Comparison of ENCODE assay signal across 20 mouse cellular contexts in genomic region chr1:189968027-189968426, GRCm38 (mm10). TPM values are rescaled to one million over a fixed set of nuclear protein-coding genes. Genes with fewer than 3 reads are reported as not detected.
DNase-seq lines count a peak whose midpoint lies in the region; ATAC-seq and TF ChIP-seq lines count a peak whose summit lies in the region.
"Had no signal": no experiment of that assay in that cellular context is flagged by ENCODE, and none has a peak within 500 bp of the region (broad histone marks: within the 10 kb centered on the region; RNA-seq: fewer than 3 reads in every experiment).

No protein-coding gene starts in this region.

- DNase-seq in adrenal gland, adult 2 months: peak; percentile 9
- DNase-seq in adrenal gland, adult (ENCODE audit: inconsistent age in 2 of 2, low spot score in 1 of 2): no peak
- DNase-seq in frontal cortex, postnatal 14 days (ENCODE audit: low spot score in 2 of 2): no peak
- DNase-seq in liver, postnatal 0 days: no peak
- DNase-seq in liver, embryonic 11.5 days (ENCODE audit: low spot score): no peak
- DNase-seq in cerebellum, adult 11 months: no peak
- no peak for DNase-seq in urinary bladder, postnatal 25 days (ENCODE audit: low spot score)
- DNase-seq: cerebellum, adult 18-20 months; cerebellum, adult 9-11 months; cerebellum, postnatal 36 days; gastrocnemius, postnatal 36 days; heart, adult 11 months; kidney, adult 11 months; kidney, adult 9 months had no signal

- H3K4me2 ChIP-seq in liver, postnatal 0 days (ENCODE audit: low read depth, low read length): no peak overlapping the region
- no peak overlapping the region for H3K4me2 ChIP-seq in liver, embryonic 11.5 days
- H3K4me2 ChIP-seq: embryonic facial prominence, embryonic 13.5 days; forebrain, embryonic 12.5 days; hindbrain, embryonic 13.5 days had no signal

- TF ChIP-seq EP300 in liver, postnatal 0 days (IDR thresholded peaks at IDR 0.05; ENCODE audit: low read depth): no peak

- H3K4me1 ChIP-seq in liver, postnatal 0 days (ENCODE audit: insufficient read depth): no peaks in the 10 kb centered on the region
- H3K4me1 ChIP-seq in liver, embryonic 11.5 days (replicated peaks; ENCODE audit: control insufficient read depth, insufficient read depth, low read length): no peaks in the 10 kb centered on the region

- no peaks in the 10 kb centered on the region for H3K9me3 ChIP-seq in liver, postnatal 0 days (ENCODE audit: low read length)
- no peaks in the 10 kb centered on the region for H3K9me3 ChIP-seq in liver, embryonic 11.5 days (ENCODE audit: control insufficient read depth, low read length)
- H3K9me3 ChIP-seq: embryonic facial prominence, embryonic 13.5 days; forebrain, embryonic 12.5 days; hindbrain, embryonic 13.5 days had no signal

- no peaks in the 10 kb centered on the region for H3K27me3 ChIP-seq in liver, postnatal 0 days (ENCODE audit: insufficient read depth, low read length)
- no peaks in the 10 kb centered on the region for H3K27me3 ChIP-seq in liver, embryonic 11.5 days (replicated peaks; ENCODE audit: control insufficient read depth, insufficient read depth, low read length)
- H3K27me3 ChIP-seq: embryonic facial prominence, embryonic 13.5 days; hindbrain, embryonic 13.5 days had no signal

- no peaks in the 10 kb centered on the region for H3K36me3 ChIP-seq in liver, postnatal 0 days (replicated peaks; ENCODE audit: insufficient read depth, low read length)
- H3K36me3 ChIP-seq in liver, embryonic 11.5 days (ENCODE audit: control insufficient read depth, insufficient read depth, low read length): no peaks in the 10 kb centered on the region
- H3K36me3 ChIP-seq: embryonic facial prominence, embryonic 13.5 days; forebrain, embryonic 12.5 days; hindbrain, embryonic 13.5 days had no signal

- 69% methylated on average over 4 of the region's 4 CpGs for WGBS in liver, postnatal 0 days (ENCODE audit: insufficient replicate concordance)
- 52% methylated on average over 4 of the region's 4 CpGs for WGBS in liver, embryonic 11.5 days

- ATAC-seq in frontal cortex, adult (ENCODE audit: low TSS enrichment): peak; percentile 62; the same call in 1 of the 2 replicates
- ATAC-seq in liver, postnatal 0 days: peak; percentile 33; the same call in 1 of the 2 replicates
- ATAC-seq in liver, embryonic 11.5 days (replicated peaks; ENCODE audit: low FRiP score): no peak
- ATAC-seq: forebrain, embryonic 16.5 days; hindbrain, postnatal 0 days had no signal

- H3K27ac ChIP-seq in liver, postnatal 0 days (ENCODE audit: low read depth): no peak overlapping the region
- H3K27ac ChIP-seq in liver, embryonic 11.5 days (ENCODE audit: low read depth, low read length): no peak overlapping the region
- H3K27ac ChIP-seq: embryonic facial prominence, embryonic 13.5 days; forebrain, embryonic 12.5 days; hindbrain, embryonic 13.5 days; hindbrain, postnatal 0 days had no signal

- H3K9ac ChIP-seq in liver, postnatal 0 days (replicated peaks): no peak overlapping the region
- H3K9ac ChIP-seq in liver, embryonic 11.5 days (ENCODE audit: low read depth, low read length): no peak overlapping the region
- H3K9ac ChIP-seq: embryonic facial prominence, embryonic 13.5 days; forebrain, embryonic 12.5 days; hindbrain, embryonic 13.5 days had no signal

- no peak overlapping the region for H3K4me3 ChIP-seq in liver, postnatal 0 days (ENCODE audit: low read depth, low read length)
- H3K4me3 ChIP-seq in liver, embryonic 11.5 days (ENCODE audit: low read depth, low read length): no peak overlapping the region
- H3K4me3 ChIP-seq: embryonic facial prominence, embryonic 13.5 days; forebrain, embryonic 12.5 days; hindbrain, embryonic 13.5 days had no signal

- TF ChIP-seq CTCF in liver, postnatal 0 days (IDR thresholded peaks at IDR 0.05; ENCODE audit: low read depth): no peak

RNA-seq across cellular contexts. Expression of gene Smyd2, which starts 45.9 kb away (rescaled TPM):
- total RNA-seq in adrenal gland, adult 2 months (2021): 10 to 100 TPM; 76.9 to 85.2 TPM
- 60.6 and 72.5 TPM in 2 replicates for polyA plus RNA-seq in adrenal gland, adult 2 months (2012; rRNA removed)
- polyA plus RNA-seq in liver, postnatal 0 days (2015; fragmentation: Nextera tagmentation; extraction: Ambion mirVana): 21.4 and 23.3 TPM in 2 replicates
- 75.7 and 77.8 TPM in 2 replicates for polyA plus RNA-seq in liver, embryonic 11.5 days (2014; fragmentation: Nextera tagmentation; extraction: Ambion mirVana)
